Mouse (Mus musculus) erythroblast, embryonic 14.5 days (primary cell): ENCODE measurements around the gene Ubap2. TPM values are rescaled to one million over a fixed set of nuclear protein-coding genes. Genes with fewer than 3 reads are reported as not detected.

Experiments used
- H3K27me3 ChIP-seq: 2 replicates; pipeline ENCODE4 v1.6.1; 2012; ENCODE audit warnings: inconsistent platforms; ENCODE audit not compliant: control insufficient read depth
- H3K36me3 ChIP-seq: 2 replicates; pipeline ENCODE4 v1.6.1; 2012; ENCODE audit warnings: mild to moderate bottlenecking, inconsistent platforms; ENCODE audit not compliant: control insufficient read depth
- H3K4me1 ChIP-seq: 2 replicates; pipeline ENCODE4 v1.6.1; 2012; ENCODE audit warnings: inconsistent platforms; ENCODE audit not compliant: control insufficient read depth
- H3K4me3 ChIP-seq: replicated peaks from 2 replicates; pipeline ENCODE3; 2012; ENCODE audit warnings: moderate library complexity, mild to moderate bottlenecking, inconsistent platforms
- H3K9me3 ChIP-seq: 2 replicates; pipeline ENCODE4 v1.6.1; 2012; ENCODE audit warnings: low read length, inconsistent platforms, mixed read lengths; ENCODE audit not compliant: control insufficient read depth
- GATA1 ChIP-seq: IDR thresholded peaks from 2 replicates; pipeline ENCODE4 v1.6.1; 2012; ENCODE audit warnings: low read length, inconsistent platforms, mixed read lengths
- TAL1 ChIP-seq: IDR thresholded peaks from 3 replicates; pipeline ENCODE4 v1.6.1; 2012; ENCODE audit warnings: low read length, inconsistent platforms, mixed read lengths
- polyA plus RNA-seq: library from polyadenylated mRNA; stranded (reverse); fragments of >175 nt; gene quantifications from 2 replicates; pipeline ENCODE4 v1.2.3, GENCODE M21; 2012

The Ubap2 gene
- polyA plus RNA-seq, 1 experiment, result 63.9 TPM

- Histone ChIP-seq H3K9me3 (no peaks in the 10 kb centered on the region), H3K4me1 (peaks cover 42% of the 10 kb centered on the region), H3K27me3 (no peaks in the 10 kb centered on the region), H3K36me3 (peaks cover 37% of the 10 kb centered on the region), H3K4me3 (peak overlapping the region; percentile 97)
- TF ChIP-seq TAL1 (no peak), GATA1 (no peak)
These were observed 466 bp downstream of the Ubap2 start for GRCm38 (mm10) chr4:41274377-41274979.

- TF ChIP-seq GATA1 (no peak), TAL1 (no peak)
These were observed 6.8 kb downstream of the Ubap2 start for GRCm38 (mm10) chr4:41268133-41268532.

GRCm38 (mm10) chr4:41266350-41266749 is 8.6 kb downstream of the Ubap2 start:
- Histone ChIP-seq H3K9me3 (no peaks in the 10 kb centered on the region), H3K36me3 (peaks cover 88% of the 10 kb centered on the region), H3K4me1 (peaks cover 4% of the 10 kb centered on the region), H3K27me3 (no peaks in the 10 kb centered on the region), H3K4me3 (no peak overlapping the region)
- TF ChIP-seq TAL1, result no peak
- TF ChIP-seq GATA1, result no peak

More at GRCm38 (mm10) chr4:41268133-41268532, 6.8 kb downstream of the Ubap2 start:
- Histone ChIP-seq H3K9me3 (no peaks in the 10 kb centered on the region), H3K4me3 (no peak overlapping the region), H3K27me3 (no peaks in the 10 kb centered on the region), H3K4me1 (peaks cover 20% of the 10 kb centered on the region), H3K36me3 (peaks cover 89% of the 10 kb centered on the region)

GRCm38 (mm10) chr4:41260691-41261090 is 14.3 kb downstream of the Ubap2 start:
- Histone ChIP-seq H3K9me3 (no peaks in the 10 kb centered on the region), H3K4me3 (no peak overlapping the region), H3K36me3 (peaks cover 75% of the 10 kb centered on the region), H3K27me3 (no peaks in the 10 kb centered on the region), H3K4me1 (peaks cover 12% of the 10 kb centered on the region)
- TF ChIP-seq TAL1 (no peak), GATA1 (no peak)

- TF ChIP-seq TAL1 (no peak), GATA1 (no peak)
- Histone ChIP-seq H3K27me3 (no peaks in the 10 kb centered on the region), H3K4me1 (peaks cover 14% of the 10 kb centered on the region), H3K9me3 (no peaks in the 10 kb centered on the region), H3K4me3 (no peak overlapping the region), H3K36me3 (peaks cover 68% of the 10 kb centered on the region)
These were observed 15.9 kb downstream of the Ubap2 start for GRCm38 (mm10) chr4:41259019-41259418.

GRCm38 (mm10) chr4:41257752-41258151 is 17.2 kb downstream of the Ubap2 start:
- TF ChIP-seq GATA1 (no peak), TAL1 (no peak)
- no peaks in the 10 kb centered on the region for H3K9me3 ChIP-seq
- peaks cover 71% of the 10 kb centered on the region for H3K36me3 ChIP-seq
- no peaks in the 10 kb centered on the region for H3K27me3 ChIP-seq
- peaks cover 14% of the 10 kb centered on the region for H3K4me1 ChIP-seq
- H3K4me3 ChIP-seq, result no peak overlapping the region

GRCm38 (mm10) chr4:41255564-41256210 is 19.3 kb downstream of the Ubap2 start:
- H3K4me1 ChIP-seq, result peaks cover 14% of the 10 kb centered on the region
- H3K27me3 ChIP-seq, result no peaks in the 10 kb centered on the region
- TF ChIP-seq TAL1, result no peak
- TF ChIP-seq GATA1, result no peak
- peaks cover 72% of the 10 kb centered on the region for H3K36me3 ChIP-seq
- no peaks in the 10 kb centered on the region for H3K9me3 ChIP-seq
- no peak overlapping the region for H3K4me3 ChIP-seq

GRCm38 (mm10) chr4:41253756-41254155 is 21.2 kb downstream of the Ubap2 start:
- TF ChIP-seq GATA1 (no peak), TAL1 (no peak)
- H3K36me3 ChIP-seq, result peaks cover 77% of the 10 kb centered on the region

GRCm38 (mm10) chr4:41245408-41245807 is 29.5 kb downstream of the Ubap2 start:
- TF ChIP-seq TAL1, result no peak
- no peak for TF ChIP-seq GATA1
- Histone ChIP-seq H3K4me3 (no peak overlapping the region), H3K27me3 (no peaks in the 10 kb centered on the region), H3K4me1 (no peaks in the 10 kb centered on the region; the same call in 1 of the 2 replicates), H3K9me3 (no peaks in the 10 kb centered on the region), H3K36me3 (peaks cover 81% of the 10 kb centered on the region)

More at GRCm38 (mm10) chr4:41253756-41254155, 21.2 kb downstream of the Ubap2 start:
- H3K4me3 ChIP-seq, result no peak overlapping the region
- no peaks in the 10 kb centered on the region for H3K9me3 ChIP-seq
- H3K27me3 ChIP-seq, result no peaks in the 10 kb centered on the region
- H3K4me1 ChIP-seq, result peaks cover 10% of the 10 kb centered on the region

- Histone ChIP-seq H3K4me3 (no peak overlapping the region), H3K27me3 (no peaks in the 10 kb centered on the region), H3K4me1 (peaks cover 2% of the 10 kb centered on the region), H3K36me3 (peaks cover 69% of the 10 kb centered on the region), H3K9me3 (no peaks in the 10 kb centered on the region)
- TF ChIP-seq GATA1 (no peak), TAL1 (no peak)
These were observed 34.0 kb downstream of the Ubap2 start for GRCm38 (mm10) chr4:41240916-41241315.
